Mouse (Mus musculus): ENCODE measurements around the gene C530008M17Rik.

DNA sequence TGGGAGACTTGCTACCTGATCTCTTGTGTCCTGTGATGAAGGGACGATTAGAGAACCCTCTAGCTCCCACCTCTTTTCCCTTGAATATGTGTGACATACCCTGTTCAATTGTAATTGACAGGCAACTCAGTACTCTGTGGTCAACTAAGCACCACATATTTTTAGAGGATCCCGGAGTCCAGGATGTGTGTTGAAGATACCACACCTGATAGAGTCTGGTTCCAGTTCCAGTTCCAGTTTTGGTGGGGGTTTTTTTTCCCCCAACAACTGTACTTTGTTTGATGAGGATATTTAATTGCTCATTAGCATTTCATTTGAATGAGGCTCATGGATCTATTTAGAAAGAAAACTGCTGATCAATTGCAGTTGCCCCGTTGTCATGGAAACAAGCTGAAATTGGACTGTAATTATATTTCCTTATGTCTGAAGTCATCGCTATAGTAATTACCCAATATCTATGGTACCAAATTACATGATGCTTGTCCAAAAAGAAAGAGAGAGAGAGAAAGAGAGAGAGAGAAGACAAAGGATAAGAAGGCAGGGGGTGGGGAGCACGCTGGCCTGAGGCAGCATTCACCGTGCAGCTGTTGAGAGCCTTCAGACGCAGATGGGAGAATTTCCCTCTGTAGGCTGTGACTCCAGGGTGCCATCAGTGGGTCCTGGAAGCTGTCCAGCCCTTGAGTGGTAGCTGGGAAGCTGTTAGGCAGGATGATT lies 172.4 kb downstream of the C530008M17Rik start:
- TF ChIP-seq CTCF (IDR thresholded peaks at IDR 0.05) (no peak), EP300 (IDR thresholded peaks at IDR 0.05) (no peak)

All from lung, postnatal 0 days (tissue).